Mouse (Mus musculus): ENCODE measurements at regions not wholly inside any gene's neighbourhood (a gene's known extent, or its start where the extent isn't known, plus 50 kb on each side); places are given as distances from the start of the nearest gene placed in this dataset.
"Not testable (repeated sequence)": the region's sequence is repeated elsewhere in the genome, so short reads cannot be mapped to it uniquely, and the experiment has no call there.

GRCm38 (mm10) chr6:68977959-68978358 lies 1442.4 kb upstream of the Tacstd2 start:
- peak in 1 of 2 experiments; percentile 14 for DNase-seq

- peak in 1 of 2 experiments; percentile 18 for DNase-seq
Measured at GRCm38 (mm10) chr6:68964012-68964411, 1428.4 kb upstream of the Tacstd2 start.

- not testable (repeated sequence) for DNase-seq
Measured at GRCm38 (mm10) chr6:68938104-68938503, 1402.5 kb upstream of the Tacstd2 start.

- DNase-seq: not testable (repeated sequence)
Measured at GRCm38 (mm10) chr6:68931860-68932259, 1396.3 kb upstream of the Tacstd2 start.

GRCm38 (mm10) chr6:68915536-68915935 lies 1379.9 kb upstream of the Tacstd2 start:
- no peak for DNase-seq

GRCm38 (mm10) chr6:68884130-68884529 lies 1348.5 kb upstream of the Tacstd2 start:
- DNase-seq: no peak

GRCm38 (mm10) chr6:68852761-68853160 lies 1317.2 kb upstream of the Tacstd2 start:
- not testable (repeated sequence) for DNase-seq

- DNase-seq: no peak
Measured at GRCm38 (mm10) chr6:68852286-68852685, 1316.7 kb upstream of the Tacstd2 start.

- no peak for DNase-seq
Measured at GRCm38 (mm10) chr6:68835186-68835585, 1299.6 kb upstream of the Tacstd2 start.

- DNase-seq: no peak
Measured at GRCm38 (mm10) chr6:68834633-68835032, 1299.0 kb upstream of the Tacstd2 start.

GRCm38 (mm10) chr6:68828460-68828859 lies 1292.9 kb upstream of the Tacstd2 start:
- DNase-seq: not testable (repeated sequence)

GRCm38 (mm10) chr6:68813346-68813745 lies 1277.8 kb upstream of the Tacstd2 start:
- DNase-seq: no peak

- DNase-seq: not testable (repeated sequence)
Measured at GRCm38 (mm10) chr6:68799205-68799604, 1263.6 kb upstream of the Tacstd2 start.

- DNase-seq: no peak
Measured at GRCm38 (mm10) chr6:68771507-68771906, 1235.9 kb upstream of the Tacstd2 start.

GRCm38 (mm10) chr6:68750451-68750850 lies 1214.9 kb upstream of the Tacstd2 start:
- no peak for DNase-seq

- no peak for DNase-seq
Measured at GRCm38 (mm10) chr6:68749699-68750098, 1214.1 kb upstream of the Tacstd2 start.

- DNase-seq: no peak
Measured at GRCm38 (mm10) chr6:68738573-68738972, 1203.0 kb upstream of the Tacstd2 start.

GRCm38 (mm10) chr6:68736647-68737046 lies 1201.1 kb upstream of the Tacstd2 start:
- no peak for DNase-seq

- DNase-seq: no peak
Measured at GRCm38 (mm10) chr6:68736068-68736467, 1200.5 kb upstream of the Tacstd2 start.

GRCm38 (mm10) chr6:68711084-68711483 lies 1175.5 kb upstream of the Tacstd2 start:
- not testable (repeated sequence) for DNase-seq

- not testable (repeated sequence) for DNase-seq
Measured at GRCm38 (mm10) chr6:68704291-68704800, 1168.8 kb upstream of the Tacstd2 start.

- not testable (repeated sequence) for DNase-seq
Measured at GRCm38 (mm10) chr6:68680792-68681110, 1145.2 kb upstream of the Tacstd2 start.

GRCm38 (mm10) chr6:68680099-68680791 lies 1144.6 kb upstream of the Tacstd2 start:
- DNase-seq: peak in 1 of 2 experiments; percentile 4

- DNase-seq: peak; percentile 7 to 42
Measured at GRCm38 (mm10) chr6:68668433-68668832, 1132.8 kb upstream of the Tacstd2 start.

- not testable (repeated sequence) for DNase-seq
Measured at GRCm38 (mm10) chr6:68632309-68632708, 1096.7 kb upstream of the Tacstd2 start.
